Mouse (Mus musculus) limb, embryonic 12.5 days (tissue): Measurements from ENCODE around the gene Tmed2. TPM values are rescaled to one million over a fixed set of nuclear protein-coding genes. Genes with fewer than 3 reads are reported as not detected.

Experiments
- ATAC-seq: fragments of 200-750 bp; cut with Nextera tagmentation; 2 replicates; pipeline ENCODE4 v1.8.0; 2017; ENCODE audit warnings: low read depth, moderate TSS enrichment; ENCODE audit not compliant: insufficient number of reproducible peaks, insufficient read depth, low FRiP score, low TSS enrichment
- H3K27ac ChIP-seq: fragments of 300-500 bp; sonication (generic); 2 replicates; pipeline ENCODE4 v1.5.1; 2016; ENCODE audit warnings: mild to moderate bottlenecking, moderate library complexity
- H3K27me3 ChIP-seq: fragments of 300-500 bp; sonication (generic); 2 replicates; pipeline ENCODE4 v1.6.1; 2016; ENCODE audit warnings: mild to moderate bottlenecking, moderate library complexity
- H3K36me3 ChIP-seq: fragments of 300-500 bp; sonication (generic); 2 replicates; pipeline ENCODE4 v1.6.1; 2016; ENCODE audit warnings: mild to moderate bottlenecking, moderate library complexity
- H3K4me1 ChIP-seq: fragments of 300-500 bp; sonication (generic); replicated peaks from 2 replicates; pipeline ENCODE4 v1.6.1; 2016
- H3K4me2 ChIP-seq: fragments of 300-500 bp; sonication (generic); 2 replicates; pipeline ENCODE4 v1.6.1; 2016; ENCODE audit warnings: mild to moderate bottlenecking, moderate library complexity
- H3K4me3 ChIP-seq: fragments of 300-500 bp; sonication (generic); replicated peaks from 2 replicates; pipeline ENCODE4 v1.5.1; 2016; ENCODE audit warnings: mild to moderate bottlenecking
- H3K9ac ChIP-seq: fragments of 300-500 bp; sonication (generic); replicated peaks from 2 replicates; pipeline ENCODE4 v1.6.1; 2016; ENCODE audit warnings: mild to moderate bottlenecking, moderate library complexity
- H3K9me3 ChIP-seq: fragments of 300-500 bp; sonication (generic); 2 replicates; pipeline ENCODE4 v1.6.1; 2016; ENCODE audit warnings: mild to moderate bottlenecking, moderate library complexity
- WGBS: fragments of 180-500 bp; shearing (Covaris S2); methylation state at CpG from one replicate; pipeline ENCODE4 v1.1.7; 2016; 5-methylcytosine and 5-hydroxymethylcytosine counted together
- polyA plus RNA-seq: library from polyadenylated mRNA; unstranded; fragments of >200 nt; fragmentation: Nextera tagmentation; extraction: Ambion mirVana; gene quantifications from 2 replicates; pipeline ENCODE4 v1.2.1, GENCODE M21; 2016

Gene Tmed2
- polyA plus RNA-seq, 1 experiment from 2014 or later: 484 TPM

DNA sequence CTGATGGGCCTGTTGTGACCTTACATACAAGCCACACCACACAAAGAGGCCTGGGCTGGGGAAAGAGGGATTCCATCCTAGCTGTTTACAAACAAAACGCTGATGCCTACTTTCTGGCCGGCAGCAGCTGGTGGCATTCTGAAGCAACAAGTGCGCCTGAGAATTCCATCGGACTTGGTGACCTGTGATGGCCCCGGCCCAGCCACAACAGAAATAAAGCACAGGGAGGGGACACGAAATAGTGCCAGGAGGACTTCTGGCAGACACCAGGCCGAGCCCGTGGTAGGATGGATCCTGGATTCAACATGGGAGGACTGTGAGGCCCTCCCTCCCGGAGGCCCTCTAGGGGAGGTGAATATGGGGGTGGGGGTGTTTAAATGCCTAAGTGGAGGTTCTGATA is 11.7 kb upstream of the Tmed2 start:
- peak overlapping the region; percentile 53 for H3K9ac ChIP-seq
- WGBS: 26% methylated on average over 9 of the region's 9 CpGs
- peak overlapping the region; percentile 57 for H3K27ac ChIP-seq
- H3K9me3 ChIP-seq: no peaks in the 10 kb centered on the region
- H3K4me2 ChIP-seq: peak overlapping the region; percentile 65
- peak overlapping the region; percentile 82 for H3K4me3 ChIP-seq
- H3K4me1 ChIP-seq: peaks cover 37% of the 10 kb centered on the region
- ATAC-seq: no peak
- peaks cover 27% of the 10 kb centered on the region for H3K36me3 ChIP-seq
- H3K27me3 ChIP-seq: no peaks in the 10 kb centered on the region

DNA sequence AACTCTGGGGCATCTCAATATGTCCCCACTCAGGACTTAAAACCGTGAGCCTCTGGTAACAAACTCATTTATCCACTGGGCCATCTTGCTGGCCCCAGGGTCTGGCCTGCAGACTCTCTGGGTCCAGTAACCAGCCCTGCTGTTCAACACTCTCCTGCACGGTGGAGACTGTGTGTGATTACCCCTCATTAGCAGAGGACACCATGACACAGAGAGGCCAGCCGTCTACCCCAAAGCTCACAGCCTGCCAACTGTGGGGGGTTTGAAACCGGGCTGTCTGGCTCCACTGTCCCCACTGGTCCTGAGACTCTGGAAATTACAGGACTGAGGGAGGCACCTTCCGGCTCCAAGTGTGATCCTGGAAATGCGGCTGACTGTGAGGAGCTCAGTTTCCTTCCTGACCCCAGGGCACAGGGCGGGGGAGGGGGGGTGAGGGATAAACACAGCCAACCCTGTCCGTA is 11.3 kb upstream of the Tmed2 start:
- H3K36me3 ChIP-seq: peaks cover 23% of the 10 kb centered on the region
- no peak for ATAC-seq
- peak overlapping the region; percentile 57 for H3K27ac ChIP-seq
- peaks cover 37% of the 10 kb centered on the region for H3K4me1 ChIP-seq
- peak overlapping the region; percentile 65 for H3K4me2 ChIP-seq
- no peaks in the 10 kb centered on the region for H3K27me3 ChIP-seq
- peak overlapping the region; percentile 53 for H3K9ac ChIP-seq
- 12% methylated on average over 8 of the region's 8 CpGs for WGBS
- H3K9me3 ChIP-seq: no peaks in the 10 kb centered on the region
- peak overlapping the region; percentile 82 for H3K4me3 ChIP-seq

DNA sequence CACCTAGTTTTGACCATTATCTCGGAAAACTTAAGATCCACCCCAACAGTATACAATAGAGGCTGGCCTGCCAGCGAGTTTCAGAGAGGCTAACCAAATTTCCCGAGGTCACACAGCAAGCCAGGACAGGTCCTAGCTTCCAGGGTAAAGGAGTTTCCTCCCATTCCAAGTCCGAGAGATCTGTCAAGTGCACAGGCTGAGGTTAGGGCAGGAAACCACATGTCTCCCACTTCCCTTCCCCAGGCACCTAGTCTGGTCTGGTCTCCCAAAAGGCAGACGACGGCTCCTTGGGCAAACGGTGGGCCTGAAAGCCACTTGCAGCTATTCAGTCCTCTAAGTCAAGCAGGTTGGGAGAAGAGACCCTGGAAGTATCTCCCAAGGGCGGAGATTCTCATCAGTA is 10.8 kb upstream of the Tmed2 start:
- peaks cover 18% of the 10 kb centered on the region for H3K36me3 ChIP-seq
- H3K4me2 ChIP-seq: peak overlapping the region; percentile 65
- peak overlapping the region; percentile 82 for H3K4me3 ChIP-seq
- H3K9ac ChIP-seq: peak overlapping the region; percentile 53
- no peak for ATAC-seq
- peaks cover 37% of the 10 kb centered on the region for H3K4me1 ChIP-seq
- H3K27ac ChIP-seq: peak overlapping the region; percentile 57; the same call in 1 of the 2 replicates
- H3K27me3 ChIP-seq: no peaks in the 10 kb centered on the region
- 51% methylated on average over 8 of the region's 8 CpGs for WGBS
- H3K9me3 ChIP-seq: no peaks in the 10 kb centered on the region

DNA sequence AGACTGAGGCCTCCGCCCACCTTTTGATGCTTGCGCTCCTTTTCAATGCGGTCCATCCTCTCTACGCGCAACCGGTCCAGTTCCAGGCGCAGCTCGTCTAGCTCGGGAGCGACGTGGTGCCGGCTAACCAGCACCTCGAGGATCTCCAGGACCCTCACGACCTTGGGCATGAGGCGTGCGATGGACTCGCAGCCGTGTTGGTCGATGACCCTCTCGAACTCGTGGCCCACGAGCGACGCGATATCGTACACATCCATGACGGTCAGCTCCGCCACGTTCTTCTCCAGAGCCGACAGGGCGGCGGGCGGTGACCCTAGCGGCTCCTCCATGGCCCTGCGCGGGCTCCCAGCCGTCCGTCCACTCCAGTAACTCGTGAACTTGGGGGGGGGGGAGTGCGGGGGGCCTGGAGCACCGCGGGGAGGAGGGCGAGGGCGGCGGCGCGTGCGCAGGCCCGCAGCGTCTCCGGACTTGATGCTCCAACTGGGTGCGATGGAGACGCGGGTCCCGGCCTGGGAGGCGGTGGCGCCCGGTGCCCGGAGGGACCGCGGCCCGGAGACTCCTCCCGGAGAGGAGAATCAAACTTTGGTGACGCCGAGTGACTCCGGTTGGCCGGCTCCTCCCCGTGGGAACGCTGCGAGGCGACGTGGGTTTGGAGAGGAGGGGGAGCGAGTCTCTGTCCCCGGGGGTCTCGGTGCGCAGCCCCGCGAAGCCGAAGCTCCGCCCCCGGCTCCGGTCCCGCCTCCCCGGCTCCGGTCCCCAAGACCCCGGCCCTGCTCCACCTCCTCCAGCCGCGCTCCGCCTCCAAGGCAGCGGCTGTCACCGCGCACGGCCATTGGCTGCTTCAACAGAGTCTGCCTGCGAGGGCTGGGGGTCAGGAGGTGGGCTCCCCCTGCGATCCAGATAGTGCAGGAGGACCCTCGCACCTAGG is 9.6 kb upstream of the Tmed2 start, which contains the start of gene Rilpl1:
Gene Rilpl1, minus strand, starts transcription at position 737 of the 928 bp plus-strand sequence.
- Histone ChIP-seq H3K27me3 (0 out of 2 replicates have a peak, but pooled peaks cover 2% of the 10 kb centered on the region), H3K4me2 (peak within 1 kb of the TSS; percentile 65), H3K9me3 (no peaks in the 10 kb centered on the region), H3K4me3 (peak within 1 kb of the TSS; percentile 82), H3K27ac (peak within 1 kb of the TSS; percentile 88), H3K9ac (peak within 1 kb of the TSS; percentile 84), H3K36me3 (peaks cover 10% of the 10 kb centered on the region), H3K4me1 (peaks cover 37% of the 10 kb centered on the region)
- peak; percentile 85 for ATAC-seq
- WGBS: under 1% methylated on average over 94 of the region's 96 CpGs

DNA sequence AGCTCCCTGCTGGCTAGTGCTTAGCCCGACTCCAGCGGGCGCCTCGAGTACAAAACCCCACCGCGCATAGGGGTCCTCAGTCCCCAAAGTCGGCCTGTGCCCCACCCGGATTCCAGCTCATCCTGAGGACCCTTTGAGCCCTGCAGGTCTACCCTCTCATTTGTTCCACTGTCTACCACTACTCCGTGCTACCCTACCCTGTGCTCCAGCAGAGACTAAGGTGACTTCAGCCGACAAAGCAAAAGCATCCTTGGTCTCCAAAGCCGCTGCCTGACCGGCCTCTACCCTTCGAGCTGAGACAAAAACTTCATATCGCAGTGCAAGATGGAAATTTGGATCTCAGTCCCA is 8.9 kb upstream of the Tmed2 start:
- Histone ChIP-seq H3K36me3 (peaks cover 3% of the 10 kb centered on the region; the same call in 1 of the 2 replicates), H3K9ac (peak overlapping the region; percentile 84), H3K27ac (peak overlapping the region; percentile 88), H3K27me3 (0 out of 2 replicates have a peak, but pooled peaks cover 3% of the 10 kb centered on the region), H3K4me3 (peak overlapping the region; percentile 82), H3K4me2 (peak overlapping the region; percentile 65), H3K4me1 (peaks cover 38% of the 10 kb centered on the region), H3K9me3 (no peaks in the 10 kb centered on the region)
- peak; percentile 27 for ATAC-seq
- 13% methylated on average over 14 of the region's 14 CpGs for WGBS

DNA sequence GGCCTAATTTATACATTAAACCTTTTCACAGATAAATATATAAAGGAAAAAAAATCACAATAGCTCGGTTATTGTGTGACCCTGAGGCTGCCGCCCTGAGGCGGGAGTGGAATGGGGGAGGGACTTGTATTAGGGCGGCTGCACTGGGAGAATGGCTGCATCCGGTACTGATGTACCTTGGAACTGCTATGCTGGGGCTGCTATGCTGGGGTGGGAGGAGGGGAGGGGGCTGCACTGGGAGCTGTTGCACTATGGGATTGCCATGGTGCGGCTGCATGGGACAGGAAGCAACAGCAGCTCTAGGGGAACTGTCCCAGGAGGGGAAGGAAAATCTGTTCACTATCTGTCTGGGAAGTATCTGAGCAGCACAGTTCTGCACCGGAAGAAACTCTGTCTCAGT is 8.0 kb upstream of the Tmed2 start:
- H3K27me3 ChIP-seq: 0 out of 2 replicates have a peak, but pooled peaks cover 6% of the 10 kb centered on the region
- no peak overlapping the region for H3K9ac ChIP-seq
- H3K4me3 ChIP-seq: no peak overlapping the region
- H3K4me2 ChIP-seq: no peak overlapping the region
- H3K9me3 ChIP-seq: no peaks in the 10 kb centered on the region
- no peaks in the 10 kb centered on the region; the same call in 1 of the 2 replicates for H3K36me3 ChIP-seq
- H3K27ac ChIP-seq: 0 out of 2 replicates have a peak overlapping the region, but pooled peaks have one; percentile 58
- ATAC-seq: 0 out of 2 replicates have a peak, but pooled peaks have one; percentile 9
- H3K4me1 ChIP-seq: peaks cover 44% of the 10 kb centered on the region
- WGBS: 37% methylated on average over 7 of the region's 7 CpGs

DNA sequence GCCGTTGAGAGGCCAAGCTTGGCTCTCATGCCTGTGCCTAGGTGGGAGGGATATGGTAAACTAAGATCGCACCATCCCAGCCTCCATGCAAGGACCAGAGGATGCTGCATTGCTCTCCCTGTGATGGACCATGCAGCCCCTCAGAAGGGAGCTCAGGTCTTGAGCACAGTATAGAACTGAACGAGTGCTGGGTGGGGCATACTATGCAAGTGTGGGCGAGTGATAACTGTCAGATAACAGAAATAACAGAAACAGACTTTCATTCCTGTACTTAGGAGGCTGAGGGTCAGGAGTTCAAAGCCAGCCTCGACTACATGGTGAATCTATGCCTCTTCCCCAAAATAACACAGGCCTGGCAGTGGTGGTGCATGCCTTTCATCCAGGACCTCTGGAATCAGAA is 5.5 kb upstream of the Tmed2 start:
- Histone ChIP-seq H3K9me3 (no peaks in the 10 kb centered on the region), H3K27me3 (0 out of 2 replicates have a peak, but pooled peaks cover 6% of the 10 kb centered on the region), H3K36me3 (no peaks in the 10 kb centered on the region), H3K4me1 (peaks cover 24% of the 10 kb centered on the region), H3K4me3 (no peak overlapping the region), H3K27ac (no peak overlapping the region), H3K4me2 (no peak overlapping the region), H3K9ac (no peak overlapping the region)
- no peak for ATAC-seq
- WGBS: 57% methylated on average over 5 of the region's 5 CpGs

DNA sequence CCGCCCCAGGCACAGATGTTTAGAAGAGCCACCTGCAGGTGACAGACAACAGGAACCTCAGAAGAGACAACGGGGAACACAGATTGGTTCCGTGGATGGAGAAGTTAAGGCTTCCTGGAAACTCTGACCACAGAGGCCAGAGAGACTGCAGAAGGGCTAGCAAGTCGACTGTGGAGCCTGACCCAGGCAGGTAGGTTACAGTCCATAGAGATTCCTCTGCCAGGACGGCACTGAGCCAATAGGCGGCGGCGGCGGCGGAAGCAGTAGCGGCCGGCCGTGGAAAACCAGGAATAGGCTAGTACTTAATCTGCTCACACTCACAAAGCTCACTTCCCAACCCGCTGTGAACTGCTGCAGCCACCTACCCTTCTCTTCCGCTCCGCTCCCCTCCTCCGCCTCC is 3.7 kb upstream of the Tmed2 start:
- Histone ChIP-seq H3K9me3 (no peaks in the 10 kb centered on the region), H3K4me2 (peak overlapping the region; percentile 47), H3K27ac (no peak overlapping the region), H3K4me1 (peaks cover 15% of the 10 kb centered on the region), H3K4me3 (peak overlapping the region; percentile 23; the same call in 1 of the 2 replicates), H3K9ac (peak overlapping the region; percentile 42), H3K36me3 (no peaks in the 10 kb centered on the region), H3K27me3 (0 out of 2 replicates have a peak, but pooled peaks cover 6% of the 10 kb centered on the region)
- WGBS: 5% methylated on average over 17 of the region's 17 CpGs
- no peak for ATAC-seq

DNA sequence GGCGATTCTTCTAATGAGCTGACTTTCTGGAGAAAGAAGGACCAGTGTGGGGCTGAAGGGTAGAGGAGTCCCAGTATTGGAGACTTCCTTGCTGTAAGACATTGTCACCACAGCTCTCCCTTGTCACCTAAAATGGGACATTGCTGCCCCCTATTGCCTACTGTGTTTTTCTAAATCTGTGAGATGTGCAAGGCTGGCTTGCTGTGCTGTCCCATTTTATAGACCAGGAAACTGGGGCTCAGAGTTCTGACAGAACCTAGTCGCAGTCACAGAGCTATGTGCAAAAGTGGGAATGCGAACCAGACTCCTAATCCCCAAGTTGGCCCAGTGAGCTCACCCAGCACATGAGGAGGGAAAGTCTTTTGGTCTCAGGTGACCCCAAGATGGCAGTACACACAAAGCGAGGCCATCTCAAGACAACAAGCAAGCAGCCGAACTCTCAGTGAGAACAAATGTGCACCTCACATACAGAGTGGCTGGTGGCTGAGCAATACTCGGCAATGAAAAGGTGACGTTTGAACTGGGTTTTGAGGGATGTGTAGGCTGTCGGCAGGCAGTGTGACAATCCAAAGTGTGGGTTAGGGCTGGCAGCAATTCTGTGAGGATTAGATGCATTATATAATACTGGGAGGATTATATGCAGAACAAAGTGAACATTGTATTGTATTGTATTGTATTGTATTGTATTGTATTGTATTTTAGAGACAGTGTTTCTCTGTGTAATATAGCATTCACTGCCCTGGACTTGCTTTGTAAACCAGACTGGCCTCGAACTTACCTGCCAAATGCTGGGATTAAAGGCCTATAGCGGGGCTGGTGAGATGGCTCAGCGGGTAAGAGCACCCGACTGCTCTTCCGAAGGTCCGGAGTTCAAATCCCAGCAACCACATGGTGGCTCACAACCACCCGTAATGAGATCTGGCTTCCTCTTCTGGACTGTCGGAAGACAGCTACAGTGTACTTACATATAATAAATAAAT is 1.4 kb upstream of the Tmed2 start:
- 78% methylated on average over 15 of the region's 16 CpGs for WGBS
- no peak overlapping the region for H3K27ac ChIP-seq
- no peak overlapping the region for H3K9ac ChIP-seq
- ATAC-seq: no peak
- no peak overlapping the region for H3K4me3 ChIP-seq
- no peak overlapping the region for H3K4me2 ChIP-seq
- H3K36me3 ChIP-seq: peaks cover 12% of the 10 kb centered on the region
- peaks cover 18% of the 10 kb centered on the region for H3K4me1 ChIP-seq
- H3K9me3 ChIP-seq: no peaks in the 10 kb centered on the region
- 0 out of 2 replicates have a peak, but pooled peaks cover 6% of the 10 kb centered on the region for H3K27me3 ChIP-seq

DNA sequence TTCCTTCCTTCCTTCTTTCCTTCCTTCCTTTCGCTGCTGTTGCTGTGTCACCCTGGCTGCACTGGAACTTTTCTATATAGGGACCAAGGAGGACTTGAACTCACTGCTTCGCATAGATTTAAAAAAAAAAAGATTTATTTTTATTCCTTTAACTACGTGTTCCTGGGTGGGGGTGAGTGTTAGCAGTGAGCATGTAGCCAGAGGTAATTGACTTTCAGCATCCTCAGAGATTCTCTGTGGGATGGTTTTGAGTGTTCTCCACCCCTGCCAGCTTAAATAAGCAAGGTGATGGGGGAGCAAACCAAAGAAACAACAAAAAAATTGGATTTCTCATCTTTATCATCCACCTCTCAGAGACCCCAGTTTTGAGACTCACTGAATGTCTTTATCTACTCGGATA is 590 bp upstream of the Tmed2 start:
- 0 out of 2 replicates have a peak, but pooled peaks cover 6% of the 10 kb centered on the region for H3K27me3 ChIP-seq
- no peaks in the 10 kb centered on the region for H3K9me3 ChIP-seq
- peak overlapping the region; percentile 45 for H3K4me2 ChIP-seq
- peak overlapping the region; percentile 62; the same call in 1 of the 2 replicates for H3K27ac ChIP-seq
- H3K4me3 ChIP-seq: peak overlapping the region; percentile 98
- no peak for ATAC-seq
- H3K9ac ChIP-seq: no peak overlapping the region
- peaks cover 18% of the 10 kb centered on the region for H3K4me1 ChIP-seq
- 75% methylated on average over 4 of the region's 4 CpGs for WGBS
- H3K36me3 ChIP-seq: peaks cover 20% of the 10 kb centered on the region
